Mouse (Mus musculus): Measurements from ENCODE around the gene Ddrgk1. TPM values are rescaled to one million over a fixed set of nuclear protein-coding genes. Genes with fewer than 3 reads are reported as not detected.

Ddrgk1 gene
- total RNA-seq, 1 experiment, result 60.1 TPM

GRCm38 (mm10) chr2:130641351-130642025 is 23.0 kb downstream of the Ddrgk1 start:
- Histone ChIP-seq H3K36me3 (ENCODE audit: control insufficient read depth, insufficient read depth, low read length, poor library complexity, severe bottlenecking) (no peaks in the 10 kb centered on the region), H3K27ac (ENCODE audit: insufficient read depth, low read depth, low read length, poor library complexity, severe bottlenecking) (no peak overlapping the region), H3K4me3 (ENCODE audit: insufficient read depth in 1 of 2, low read depth in 1 of 2, low read length in 2 of 2, poor library complexity in 1 of 2, severe bottlenecking in 1 of 2) (no peak overlapping the region), H3K9me3 (ENCODE audit: control insufficient read depth, insufficient read depth, low read depth, low read length) (no peaks in the 10 kb centered on the region), H3K4me1 (ENCODE audit: control insufficient read depth in 2 of 2, insufficient read depth in 2 of 2, low read length in 2 of 2, poor library complexity in 1 of 2) (peaks cover 0 to 10% of the 10 kb centered on the region in 2 experiments; a peak in 2 of 4 replicates), H3K9ac (ENCODE audit: insufficient read depth, low read depth, low read length, poor library complexity, severe bottlenecking) (no peak overlapping the region)
- TF ChIP-seq ZNF384 (IDR thresholded peaks at IDR 0.05; ENCODE audit: low read depth, low read length) (no peak), MAFK (IDR thresholded peaks at IDR 0.05; ENCODE audit: insufficient read depth, low read depth, low read length) (no peak), HCFC1 (IDR thresholded peaks at IDR 0.05; ENCODE audit: borderline replicate concordance, insufficient read depth, low read length) (no peak), CHD2 (IDR thresholded peaks at IDR 0.05; ENCODE audit: low read depth, low read length) (no peak), ZC3H11A (IDR thresholded peaks at IDR 0.05; ENCODE audit: borderline replicate concordance, low read depth, low read length) (no peak)
- DNase-seq (ENCODE audit: low read depth, low spot score), result no peak
- in situ Hi-C loops (cut with MboI; ENCODE audit: low sequenced_read_pairs in 2 of 2, unreplicated experiment in 2 of 2), result no loop called here

DNA sequence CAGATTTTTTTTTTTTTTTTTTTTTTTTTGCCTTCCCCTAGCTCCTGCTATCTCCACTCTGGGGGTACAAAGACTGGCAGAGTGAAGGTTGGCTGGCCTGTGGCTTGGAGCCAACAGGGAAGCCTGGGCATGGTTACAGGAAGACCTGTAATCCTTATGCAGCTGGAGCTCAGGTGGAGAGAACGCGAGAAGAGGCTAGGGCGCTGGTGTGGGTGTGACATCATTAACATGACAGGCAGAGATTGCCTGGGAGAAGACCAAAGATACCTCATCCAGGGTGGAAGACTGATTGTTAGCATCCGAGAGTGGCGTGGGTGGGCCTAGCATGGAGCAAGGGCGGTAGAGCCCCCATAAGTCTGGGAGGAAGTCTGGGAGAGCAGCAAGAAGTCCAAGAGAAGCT is 25.2 kb downstream of the Ddrgk1 start:
- Histone ChIP-seq H3K9ac (ENCODE audit: insufficient read depth, low read depth, low read length, poor library complexity, severe bottlenecking) (no peak overlapping the region), H3K36me3 (ENCODE audit: control insufficient read depth, insufficient read depth, low read length, poor library complexity, severe bottlenecking) (no peaks in the 10 kb centered on the region), H3K4me1 (ENCODE audit: control insufficient read depth in 2 of 2, insufficient read depth in 2 of 2, low read length in 2 of 2, poor library complexity in 1 of 2) (peaks cover 2 to 20% of the 10 kb centered on the region in 2 experiments; a peak in 2 of 4 replicates), H3K4me3 (ENCODE audit: insufficient read depth in 1 of 2, low read depth in 1 of 2, low read length in 2 of 2, poor library complexity in 1 of 2, severe bottlenecking in 1 of 2) (no peak overlapping the region), H3K27ac (ENCODE audit: insufficient read depth, low read depth, low read length, poor library complexity, severe bottlenecking) (no peak overlapping the region), H3K9me3 (ENCODE audit: control insufficient read depth, insufficient read depth, low read depth, low read length) (no peaks in the 10 kb centered on the region)
- DNase-seq (ENCODE audit: low read depth, low spot score), result no peak
- in situ Hi-C loops (cut with MboI; ENCODE audit: low sequenced_read_pairs in 2 of 2, unreplicated experiment in 2 of 2), result no loop called here
- peak; percentile 37; the same call in 1 of the 2 replicates for TF ChIP-seq CHD2 (IDR thresholded peaks at IDR 0.05; ENCODE audit: low read depth, low read length)
- TF ChIP-seq ZNF384 (IDR thresholded peaks at IDR 0.05; ENCODE audit: low read depth, low read length), result no peak

- DNase-seq (ENCODE audit: low read depth, low spot score), result no peak
- Histone ChIP-seq H3K9ac (ENCODE audit: insufficient read depth, low read depth, low read length, poor library complexity, severe bottlenecking) (peak overlapping the region; percentile 1; the same call in 1 of the 2 replicates), H3K4me1 (ENCODE audit: control insufficient read depth in 2 of 2, insufficient read depth in 2 of 2, low read length in 2 of 2, poor library complexity in 1 of 2) (peaks cover 4 to 27% of the 10 kb centered on the region in 2 experiments; a peak in 2 of 4 replicates), H3K9me3 (ENCODE audit: control insufficient read depth, insufficient read depth, low read depth, low read length) (no peaks in the 10 kb centered on the region), H3K36me3 (ENCODE audit: control insufficient read depth, insufficient read depth, low read length, poor library complexity, severe bottlenecking) (no peaks in the 10 kb centered on the region), H3K4me3 (ENCODE audit: insufficient read depth in 1 of 2, low read depth in 1 of 2, low read length in 2 of 2, poor library complexity in 1 of 2, severe bottlenecking in 1 of 2) (peak overlapping the region; percentile 9 to 47), H3K27ac (ENCODE audit: insufficient read depth, low read depth, low read length, poor library complexity, severe bottlenecking) (no peak overlapping the region)
- TF ChIP-seq MAFK (IDR thresholded peaks at IDR 0.05; ENCODE audit: insufficient read depth, low read depth, low read length) (no peak), ZNF384 (IDR thresholded peaks at IDR 0.05; ENCODE audit: low read depth, low read length) (no peak), HCFC1 (IDR thresholded peaks at IDR 0.05; ENCODE audit: borderline replicate concordance, insufficient read depth, low read length) (no peak), CHD2 (IDR thresholded peaks at IDR 0.05; ENCODE audit: low read depth, low read length) (no peak), ZC3H11A (IDR thresholded peaks at IDR 0.05; ENCODE audit: borderline replicate concordance, low read depth, low read length) (no peak)
- in situ Hi-C loops (cut with MboI; ENCODE audit: low sequenced_read_pairs in 2 of 2, unreplicated experiment in 2 of 2), result no loop called here
Observed at GRCm38 (mm10) chr2:130638101-130638611, 26.3 kb downstream of the Ddrgk1 start.

DNA sequence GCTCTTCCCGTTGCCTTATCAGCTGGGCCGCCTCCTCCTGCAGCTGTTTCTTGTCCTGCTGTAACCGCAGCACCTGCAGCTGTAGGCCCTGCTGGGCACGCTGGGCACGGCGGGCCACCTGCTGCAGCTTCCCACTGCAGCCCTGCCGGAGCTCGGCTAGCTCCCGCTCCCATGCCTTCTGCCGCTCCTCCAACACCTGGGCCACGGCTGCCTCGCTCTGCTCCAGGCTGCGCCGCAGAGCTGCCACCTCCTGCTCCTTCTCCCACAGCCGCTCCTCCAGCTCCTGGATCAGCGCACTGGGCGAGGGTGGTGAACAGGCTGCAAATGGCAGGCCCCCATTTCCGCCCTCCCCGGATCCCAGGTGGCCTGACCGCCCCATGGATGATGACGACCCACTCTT is 28.6 kb downstream of the Ddrgk1 start:
- no peaks in the 10 kb centered on the region for H3K36me3 ChIP-seq (ENCODE audit: control insufficient read depth, insufficient read depth, low read length, poor library complexity, severe bottlenecking)
- H3K4me3 ChIP-seq (ENCODE audit: insufficient read depth in 1 of 2, low read depth in 1 of 2, low read length in 2 of 2, poor library complexity in 1 of 2, severe bottlenecking in 1 of 2), result peak overlapping the region; percentile 49 to 57
- in situ Hi-C loops (cut with MboI; ENCODE audit: low sequenced_read_pairs in 2 of 2, unreplicated experiment in 2 of 2), result no loop called here
- H3K27ac ChIP-seq (ENCODE audit: insufficient read depth, low read depth, low read length, poor library complexity, severe bottlenecking), result no peak overlapping the region
- 0 out of 2 replicates have a peak overlapping the region, but pooled peaks have one; percentile 16 for H3K9ac ChIP-seq (ENCODE audit: insufficient read depth, low read depth, low read length, poor library complexity, severe bottlenecking)
- TF ChIP-seq ZC3H11A (IDR thresholded peaks at IDR 0.05; ENCODE audit: borderline replicate concordance, low read depth, low read length), result no peak
- TF ChIP-seq MAFK (IDR thresholded peaks at IDR 0.05; ENCODE audit: insufficient read depth, low read depth, low read length), result no peak
- TF ChIP-seq CHD2 (IDR thresholded peaks at IDR 0.05; ENCODE audit: low read depth, low read length), result no peak
- TF ChIP-seq HCFC1 (IDR thresholded peaks at IDR 0.05; ENCODE audit: borderline replicate concordance, insufficient read depth, low read length), result no peak
- no peak for TF ChIP-seq ZNF384 (IDR thresholded peaks at IDR 0.05; ENCODE audit: low read depth, low read length)
- no peak for DNase-seq (ENCODE audit: low read depth, low spot score)
- H3K4me1 ChIP-seq (ENCODE audit: control insufficient read depth in 2 of 2, insufficient read depth in 2 of 2, low read length in 2 of 2, poor library complexity in 1 of 2), result peaks cover 4 to 30% of the 10 kb centered on the region in 2 experiments; a peak in 1 of 4 replicates
- no peaks in the 10 kb centered on the region for H3K9me3 ChIP-seq (ENCODE audit: control insufficient read depth, insufficient read depth, low read depth, low read length)

Measured in ES-E14 (cell line).